Comparison of ENCODE assay signal across 26 mouse cellular contexts in genomic region chr2:38093968-38094367, GRCm38 (mm10).
DNase-seq lines count a peak whose midpoint lies in the region; ATAC-seq lines count a peak whose summit lies in the region.
"Had no signal": no experiment of that assay in that cellular context is flagged by ENCODE, and none has a peak within 500 bp of the region (broad histone marks: within the 10 kb centered on the region; RNA-seq: fewer than 3 reads in every experiment).

No protein-coding gene starts in this region.

- no peaks in the 10 kb centered on the region for H3K36me3 ChIP-seq in forebrain, embryonic 12.5 days (replicated peaks)
- H3K36me3 ChIP-seq in forebrain, embryonic 13.5 days (ENCODE audit: poor library complexity, severe bottlenecking), result no peaks in the 10 kb centered on the region
- H3K36me3 ChIP-seq in liver, embryonic 12.5 days, result no peaks in the 10 kb centered on the region
- H3K36me3 ChIP-seq: embryonic facial prominence, embryonic 13.5 days; intestine, embryonic 15.5 days; limb, embryonic 15.5 days; stomach, embryonic 15.5 days had no signal

- no peak for ATAC-seq in forebrain, embryonic 12.5 days (ENCODE audit: low FRiP score)
- no peak for ATAC-seq in forebrain, embryonic 13.5 days
- ATAC-seq in liver, embryonic 12.5 days, result peak; percentile 96
- ATAC-seq in megakaryocyte progenitor cell, adult 5-6 weeks (replicated peaks; ENCODE audit: poor library complexity), result peak; percentile 93
- ATAC-seq: CD4-positive, CD25-positive, alpha-beta regulatory T cell, adult 4 months; intestine, embryonic 15.5 days had no signal

- no peak overlapping the region for H3K4me2 ChIP-seq in forebrain, embryonic 12.5 days
- no peak overlapping the region for H3K4me2 ChIP-seq in forebrain, embryonic 13.5 days
- H3K4me2 ChIP-seq in liver, embryonic 12.5 days, result peak overlapping the region; percentile 40
- H3K4me2 ChIP-seq: embryonic facial prominence, embryonic 13.5 days; heart, embryonic 11.5 days; intestine, embryonic 15.5 days; limb, embryonic 15.5 days; midbrain, embryonic 11.5 days; stomach, embryonic 15.5 days had no signal

- no peaks in the 10 kb centered on the region for H3K9me3 ChIP-seq in forebrain, embryonic 12.5 days
- H3K9me3 ChIP-seq in forebrain, embryonic 13.5 days (replicated peaks), result no peaks in the 10 kb centered on the region
- H3K9me3 ChIP-seq in liver, embryonic 12.5 days (replicated peaks), result no peaks in the 10 kb centered on the region
- H3K9me3 ChIP-seq: embryonic facial prominence, embryonic 13.5 days; intestine, embryonic 15.5 days; limb, embryonic 15.5 days; stomach, embryonic 15.5 days had no signal

- H3K4me1 ChIP-seq in forebrain, embryonic 12.5 days, result peaks cover 50% of the 10 kb centered on the region
- H3K4me1 ChIP-seq in forebrain, embryonic 13.5 days, result peaks cover 58% of the 10 kb centered on the region
- peaks cover 54% of the 10 kb centered on the region for H3K4me1 ChIP-seq in liver, embryonic 12.5 days
- H3K4me1 ChIP-seq: intestine, embryonic 15.5 days had no signal

- DNase-seq in c-Kit-positive CD71-positive TER-119-negative erythroid progenitor cells, embryonic 14.5 days (ENCODE audit: low read depth), result peak; percentile 74
- DNase-seq in B cell, adult 2 months, result no peak
- no peak for DNase-seq in gastrocnemius, adult 18-20 months (ENCODE audit: low spot score)
- DNase-seq in cerebellum, postnatal 25 days, result no peak
- DNase-seq: adrenal gland, adult 2 months; cerebellum, adult 11 months; gastrocnemius, postnatal 10 days; heart, adult 11 months; kidney, adult 8-10 months; kidney, postnatal 10 days; left cerebral cortex, postnatal 4 days; lung, postnatal 4 days; right cerebral cortex, adult 18-20 months; thymus, postnatal 36 days had no signal

- H3K9ac ChIP-seq in forebrain, embryonic 12.5 days, result no peak overlapping the region
- no peak overlapping the region for H3K9ac ChIP-seq in forebrain, embryonic 13.5 days
- peak overlapping the region; percentile 40; the same call in 1 of the 2 replicates for H3K9ac ChIP-seq in liver, embryonic 12.5 days
- H3K9ac ChIP-seq: embryonic facial prominence, embryonic 13.5 days; intestine, embryonic 15.5 days; limb, embryonic 15.5 days; stomach, embryonic 15.5 days had no signal

- no peak overlapping the region for H3K4me3 ChIP-seq in forebrain, embryonic 12.5 days (replicated peaks)
- no peak overlapping the region for H3K4me3 ChIP-seq in forebrain, embryonic 13.5 days
- no peak overlapping the region for H3K4me3 ChIP-seq in liver, embryonic 12.5 days
- H3K4me3 ChIP-seq: embryonic facial prominence, embryonic 13.5 days; intestine, embryonic 15.5 days; left cerebral cortex, adult 2 months; limb, embryonic 15.5 days; stomach, embryonic 15.5 days had no signal

- peak overlapping the region; percentile 36; the same call in 1 of the 2 replicates for H3K27ac ChIP-seq in forebrain, embryonic 12.5 days
- no peak overlapping the region for H3K27ac ChIP-seq in forebrain, embryonic 13.5 days
- H3K27ac ChIP-seq in liver, embryonic 12.5 days, result peak overlapping the region; percentile 68
- H3K27ac ChIP-seq: embryonic facial prominence, embryonic 13.5 days; intestine, embryonic 15.5 days; left cerebral cortex, adult 2 months; limb, embryonic 15.5 days; stomach, embryonic 15.5 days had no signal

- H3K27me3 ChIP-seq in forebrain, embryonic 12.5 days, result no peaks in the 10 kb centered on the region
- H3K27me3 ChIP-seq in forebrain, embryonic 13.5 days, result no peaks in the 10 kb centered on the region
- H3K27me3 ChIP-seq in liver, embryonic 12.5 days (replicated peaks), result no peaks in the 10 kb centered on the region
- H3K27me3 ChIP-seq: embryonic facial prominence, embryonic 13.5 days; intestine, embryonic 15.5 days; limb, embryonic 15.5 days; stomach, embryonic 15.5 days had no signal

Comparison
In these comparisons a context has a peak if more than half of its experiments do, and no peak if none do; other contexts are left out.
1. ATAC-seq: peak in liver, embryonic 12.5 days (single experiment) and megakaryocyte progenitor cell, adult 5-6 weeks (single experiment); none in forebrain, embryonic 12.5 days (single experiment) and forebrain, embryonic 13.5 days (single experiment).